Mouse (Mus musculus) MEL (cell line): Measurements from ENCODE around the gene Gm20388. TPM values are rescaled to one million over a fixed set of nuclear protein-coding genes. Genes with fewer than 3 reads are reported as not detected.

Source experiments
- DNase-seq: peaks from one replicate; pipeline ENCODE4 v3.0.0; 2011; ENCODE audit warnings: low read depth, low spot score
- H3K27ac ChIP-seq: 2 replicates; pipeline ENCODE4 v1.5.1; 2012; ENCODE audit warnings: low read depth, mild to moderate bottlenecking, control low read depth, low read length, moderate library complexity; ENCODE audit not compliant: control insufficient read depth
- H3K27me3 ChIP-seq, 2 experiments: fragments of 150-350 bp in 1 of 2; sonication (generic) in 1 of 2; 2 replicates each; pipeline ENCODE4 v1.6.1; 2012; ENCODE audit warnings: low read length in 2 of 2, mild to moderate bottlenecking in 2 of 2, improper control_type of control experiment in 1 of 2, moderate library complexity in 1 of 2; ENCODE audit not compliant: insufficient read depth in 2 of 2, control insufficient read depth in 1 of 2
- H3K36me3 ChIP-seq, 2 experiments: 2 replicates each; pipeline ENCODE4 v1.6.1; 2012 to 2014; ENCODE audit warnings: low read length in 2 of 2, improper control_type of control experiment in 1 of 2, inconsistent platforms in 1 of 2, mild to moderate bottlenecking in 1 of 2; ENCODE audit not compliant: insufficient read depth in 2 of 2, control insufficient read depth in 1 of 2
- H3K4me1 ChIP-seq, 2 experiments: fragments of 150-350 bp in 1 of 2; sonication (generic) in 1 of 2; 2 replicates each; pipeline ENCODE4 v1.6.1; 2012; ENCODE audit warnings: low read length in 2 of 2, improper control_type of control experiment in 1 of 2, mild to moderate bottlenecking in 1 of 2; ENCODE audit not compliant: insufficient read depth in 2 of 2, control insufficient read depth in 1 of 2
- H3K4me3 ChIP-seq, 2 experiments: fragments of 150-350 bp in 1 of 2; sonication (generic) in 1 of 2; 2 replicates each; pipeline ENCODE4 v1.5.1; 2012; ENCODE audit warnings: low read depth in 2 of 2, low read length in 2 of 2, mild to moderate bottlenecking in 2 of 2, moderate library complexity in 2 of 2, control low read depth in 1 of 2, improper control_type of control experiment in 1 of 2; ENCODE audit not compliant: control insufficient read depth in 1 of 2, insufficient read depth in 1 of 2
- H3K79me2 ChIP-seq: 2 replicates; pipeline ENCODE4 v1.6.1; 2012; ENCODE audit warnings: mild to moderate bottlenecking, low read length, moderate library complexity; ENCODE audit not compliant: control insufficient read depth, poor library complexity, insufficient read depth
- H3K9ac ChIP-seq: 2 replicates; pipeline ENCODE4 v1.6.1; 2012; ENCODE audit warnings: low read depth, mild to moderate bottlenecking, control low read depth, low read length, moderate library complexity; ENCODE audit not compliant: control insufficient read depth, poor library complexity, severe bottlenecking
- H3K9me3 ChIP-seq: fragments of 150-350 bp; sonication (generic); replicated peaks from 2 replicates; pipeline ENCODE4 v1.6.1; 2012; ENCODE audit warnings: mild to moderate bottlenecking, low read length, improper control_type of control experiment, moderate library complexity; ENCODE audit not compliant: insufficient read depth
- BHLHE40 ChIP-seq: IDR thresholded peaks from 2 replicates; pipeline ENCODE4 v1.6.1; 2012; ENCODE audit warnings: low read depth, mild to moderate bottlenecking, inconsistent platforms, low read length, improper control_type of control experiment, borderline replicate concordance
- CHD2 ChIP-seq: IDR thresholded peaks from 2 replicates; pipeline ENCODE4 v1.6.1; 2011; ENCODE audit warnings: low read length, improper control_type of control experiment
- EP300 ChIP-seq, 2 experiments: IDR thresholded peaks; 2 replicates each; pipeline ENCODE4 v1.6.1; 2011; ENCODE audit warnings: improper control_type of control experiment in 2 of 2, low read length in 2 of 2, low read depth in 1 of 2, mild to moderate bottlenecking in 1 of 2
- ETS1 ChIP-seq: IDR thresholded peaks from 2 replicates; pipeline ENCODE4 v1.6.1; 2012; ENCODE audit warnings: low read depth, mild to moderate bottlenecking, inconsistent platforms, low read length, improper control_type of control experiment, moderate library complexity
- GABPA ChIP-seq: IDR thresholded peaks from 2 replicates; pipeline ENCODE4 v1.6.1; 2012; ENCODE audit warnings: low read depth, mild to moderate bottlenecking, inconsistent platforms, low read length, improper control_type of control experiment, moderate library complexity
- HCFC1 ChIP-seq: IDR thresholded peaks from 2 replicates; pipeline ENCODE4 v1.6.1; 2012; ENCODE audit warnings: low read depth, mild to moderate bottlenecking, inconsistent platforms, low read length, improper control_type of control experiment, moderate library complexity
- KAT2A ChIP-seq: conservative IDR thresholded peaks from 2 replicates; pipeline ENCODE4 v1.6.1; 2012; ENCODE audit warnings: low read depth, low read length, improper control_type of control experiment, inconsistent platforms
- MAFK ChIP-seq: IDR thresholded peaks from 2 replicates; pipeline ENCODE4 v1.6.1; 2011; ENCODE audit warnings: low read depth, mild to moderate bottlenecking, low read length, improper control_type of control experiment, borderline replicate concordance
- MAX ChIP-seq: IDR thresholded peaks from 2 replicates; pipeline ENCODE4 v1.6.1; 2011; ENCODE audit warnings: low read length, improper control_type of control experiment
- MEF2A ChIP-seq: IDR thresholded peaks from 2 replicates; pipeline ENCODE4 v1.6.1; 2014; ENCODE audit warnings: low read depth, mild to moderate bottlenecking, inconsistent platforms, low read length, improper control_type of control experiment; ENCODE audit not compliant: poor library complexity, insufficient replicate concordance, severe bottlenecking; ENCODE audit errors: extremely low read depth
- MXI1 ChIP-seq: IDR thresholded peaks from 2 replicates; pipeline ENCODE4 v1.6.1; 2011; ENCODE audit warnings: mild to moderate bottlenecking, low read depth, low read length, improper control_type of control experiment
- MYC ChIP-seq: IDR thresholded peaks from 2 replicates; pipeline ENCODE4 v1.6.1; 2011; ENCODE audit warnings: low read depth, mild to moderate bottlenecking, low read length, improper control_type of control experiment, moderate library complexity
- POLR2AphosphoS2 ChIP-seq: IDR thresholded peaks from 2 replicates; pipeline ENCODE4 v1.6.1; 2011; ENCODE audit warnings: low read length, improper control_type of control experiment
- RAD21 ChIP-seq: IDR thresholded peaks from 2 replicates; pipeline ENCODE4 v1.6.1; 2011; ENCODE audit warnings: mild to moderate bottlenecking, low read depth, low read length, improper control_type of control experiment
- SMC3 ChIP-seq: IDR thresholded peaks from 2 replicates; pipeline ENCODE4 v1.6.1; 2011; ENCODE audit warnings: low read depth, low read length, improper control_type of control experiment
- TAL1 ChIP-seq: IDR thresholded peaks from 2 replicates; pipeline ENCODE4 v1.6.1; 2012; ENCODE audit warnings: mild to moderate bottlenecking, inconsistent platforms, low read length, moderate library complexity, mixed read lengths
- USF1 ChIP-seq: IDR thresholded peaks from 2 replicates; pipeline ENCODE4 v1.6.1; 2014; ENCODE audit warnings: low read depth, mild to moderate bottlenecking, inconsistent platforms, low read length, improper control_type of control experiment, moderate library complexity
- ZC3H11A ChIP-seq: IDR thresholded peaks from 2 replicates; pipeline ENCODE4 v1.6.1; 2012; ENCODE audit warnings: low read depth, mild to moderate bottlenecking, inconsistent platforms, low read length, improper control_type of control experiment
- ZKSCAN1 ChIP-seq: IDR thresholded peaks from 2 replicates; pipeline ENCODE4 v1.6.1; 2012; ENCODE audit warnings: low read depth, mild to moderate bottlenecking, inconsistent platforms, low read length, improper control_type of control experiment, moderate library complexity
- polyA plus RNA-seq, 2 experiments: library from polyadenylated mRNA; stranded (reverse) in 1 of 2; unstranded in 1 of 2; fragments of >175 nt in 1 of 2; fragments of >200 nt in 1 of 2; gene quantifications; 2 replicates each; pipeline versions ENCODE4 v1.2.1 to v1.2.4; 2012; ENCODE audit warnings: low replicate concordance in 2 of 2, low read depth in 1 of 2; ENCODE audit not compliant: insufficient read length in 2 of 2, insufficient read depth in 1 of 2, missing spikeins in 1 of 2
- total RNA-seq: library from RNA; depleted of rRNA; stranded (reverse); fragments of 300-350 nt; gene quantifications from 2 replicates; pipeline ENCODE4 v1.2.3, GENCODE M21; 2012

Gene Gm20388
- total and polyA plus RNA-seq, 3 experiments, result 11.1 to 17.8 TPM; not detected in 1

DNA sequence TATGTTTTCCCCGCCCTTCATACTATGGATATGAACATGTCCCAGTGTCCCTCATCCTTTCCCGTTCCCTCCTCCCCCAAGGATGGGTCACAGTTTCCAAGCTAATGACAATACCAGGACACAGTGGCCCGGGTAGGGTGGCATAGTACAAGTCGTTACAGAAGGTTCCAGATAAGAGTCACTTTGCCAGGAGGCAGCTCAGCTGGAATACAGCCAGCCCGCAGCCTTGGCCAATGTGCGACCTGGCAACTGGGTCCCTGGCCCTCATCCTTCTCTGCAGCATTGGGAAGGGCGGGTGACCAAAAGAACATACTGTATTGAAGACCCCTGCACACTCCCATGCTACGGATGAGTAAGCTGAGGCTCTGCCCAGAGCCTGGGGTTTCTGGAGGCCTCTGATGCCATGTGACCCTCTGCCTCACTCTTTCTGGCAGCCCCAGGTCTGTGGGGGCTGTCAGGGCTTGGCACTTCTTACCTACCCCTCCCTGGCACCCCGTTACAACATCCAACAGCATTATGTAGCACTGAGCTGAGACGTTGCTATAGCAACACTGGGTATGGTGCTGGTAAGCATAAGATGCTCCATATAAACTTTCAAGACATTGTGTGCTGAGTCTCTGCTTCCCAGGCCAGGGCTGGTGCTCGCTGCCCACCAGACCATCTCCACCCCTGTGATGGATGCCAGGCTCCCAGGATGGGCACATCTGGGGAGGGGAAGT is 418.5 kb downstream of the Gm20388 start:
- Histone ChIP-seq H3K36me3 (peaks cover 0 to 30% of the 10 kb centered on the region in 2 experiments; a peak in 2 of 4 replicates), H3K27me3 (no peaks in the 10 kb centered on the region), H3K27ac (peak overlapping the region; percentile 39; the same call in 1 of the 2 replicates), H3K4me1 (peaks cover 18 to 65% of the 10 kb centered on the region in 2 experiments)
- TF ChIP-seq EP300 (IDR thresholded peaks at IDR 0.05; ENCODE audit: low read depth in 1 of 2, low read length in 2 of 2), result peak in 1 of 2 experiments; percentile 24; a peak in 1 of 4 replicates
- TF ChIP-seq GABPA, result no peak
- peak; percentile 5; the same call in 1 of the 2 replicates for TF ChIP-seq TAL1
- TF ChIP-seq, all 39 proteins: peak for 2
- H3K9ac ChIP-seq, result no peak overlapping the region
- no peak overlapping the region for H3K4me3 ChIP-seq
- DNase-seq, result no peak
- peaks cover 7% of the 10 kb centered on the region for H3K79me2 ChIP-seq
- no peaks in the 10 kb centered on the region for H3K9me3 ChIP-seq

DNA sequence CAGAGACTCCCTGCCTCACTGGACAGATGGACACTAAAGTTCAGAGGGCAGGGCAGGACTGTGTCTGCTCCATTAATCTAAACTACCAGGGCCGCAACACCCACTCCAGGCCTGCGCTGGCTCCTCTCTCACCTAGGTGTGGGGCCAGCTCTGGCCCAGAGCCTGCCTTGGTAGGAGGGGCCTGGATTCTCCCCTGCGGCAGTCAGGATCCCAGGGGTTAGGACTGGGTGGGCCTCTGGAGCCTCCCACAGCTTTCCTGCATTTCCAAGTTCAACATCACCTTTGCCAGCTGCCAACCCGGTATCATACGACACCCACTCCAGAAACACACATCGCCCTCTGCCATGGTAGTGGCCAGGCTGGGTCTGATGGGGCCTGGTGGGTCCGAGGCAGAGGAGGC is 420.4 kb downstream of the Gm20388 start:
- Histone ChIP-seq H3K79me2 (peaks cover 7% of the 10 kb centered on the region), H3K9ac (peak overlapping the region; percentile 0; the same call in 1 of the 2 replicates), H3K4me1 (peaks cover 18 to 55% of the 10 kb centered on the region in 2 experiments), H3K27ac (no peak overlapping the region; the same call in 1 of the 2 replicates), H3K27me3 (no peaks in the 10 kb centered on the region)
- DNase-seq, result no peak
- TF ChIP-seq ZC3H11A, result no peak
- no peak for TF ChIP-seq USF1
- no peak for TF ChIP-seq MEF2A
- no peak for TF ChIP-seq MYC
- no peak for TF ChIP-seq KAT2A
- no peak for TF ChIP-seq POLR2AphosphoS2
- TF ChIP-seq ETS1, result no peak
- TF ChIP-seq ZKSCAN1, result no peak
- TF ChIP-seq HCFC1, result no peak
- TF ChIP-seq MXI1, result no peak
- TF ChIP-seq GABPA, result no peak
- TF ChIP-seq RAD21, result no peak
- no peak for TF ChIP-seq MAX
- no peak for TF ChIP-seq BHLHE40
- no peak for TF ChIP-seq MAFK
- no peak for TF ChIP-seq CHD2
- no peak for TF ChIP-seq SMC3
- TF ChIP-seq, all 39 proteins: peak for 0
- Histone ChIP-seq H3K9me3 (no peaks in the 10 kb centered on the region), H3K4me3 (no peak overlapping the region), H3K36me3 (peaks cover 0 to 28% of the 10 kb centered on the region in 2 experiments; a peak in 2 of 4 replicates)
